In the genomic region with DNA sequence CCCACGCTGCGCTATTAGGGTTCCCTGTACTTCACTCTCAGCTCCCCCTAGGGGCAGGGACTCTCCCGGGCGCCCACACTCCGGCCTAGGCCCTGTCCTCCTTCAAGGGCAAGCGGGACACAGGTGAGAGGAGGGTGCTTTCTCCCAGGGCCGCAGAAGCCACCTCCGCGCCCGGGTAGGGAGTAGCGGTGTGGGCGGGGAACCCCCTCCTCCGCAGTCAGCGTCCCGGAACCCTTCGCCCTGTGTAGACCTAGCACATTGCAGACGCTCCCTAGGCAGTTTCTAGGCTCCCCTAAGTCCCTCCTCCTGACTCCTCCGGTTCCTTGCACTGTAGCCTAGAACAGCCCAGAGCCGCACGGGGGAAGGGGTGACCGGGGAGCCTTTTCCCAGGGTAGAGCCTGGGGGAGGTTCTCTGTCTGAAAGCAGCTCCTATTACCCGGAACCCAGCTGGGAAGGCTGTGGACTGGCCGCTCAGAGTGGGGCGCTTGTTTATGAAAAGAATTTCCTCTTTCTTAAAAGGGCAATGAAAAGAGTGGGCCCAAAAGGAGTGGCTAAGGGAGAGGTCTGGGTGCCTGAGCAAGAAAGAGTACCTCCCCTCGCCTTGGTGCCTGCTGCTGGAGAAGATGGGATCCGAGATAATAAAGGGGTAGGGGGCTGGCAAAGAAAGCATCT, we compare ENCODE assay signal across 8 mouse cellular contexts. TPM values are rescaled to one million over a fixed set of nuclear protein-coding genes. Genes with fewer than 3 reads are reported as not detected.
DNase-seq lines count a peak whose midpoint lies in the region; ATAC-seq and TF ChIP-seq lines count a peak whose summit lies in the region.

No protein-coding gene starts in this region.

- peak overlapping the region; percentile 96 for H3K27ac ChIP-seq in hindbrain, embryonic 16.5 days (ENCODE audit: low read depth, low read length)
- peak overlapping the region; percentile 99 for H3K27ac ChIP-seq in left cerebral cortex, adult 2 months

- H3K4me1 ChIP-seq in hindbrain, embryonic 16.5 days (ENCODE audit: control insufficient read depth, insufficient read depth, low read depth, low read length): peaks cover 16% of the 10 kb centered on the region

- H3K4me2 ChIP-seq in hindbrain, embryonic 16.5 days (ENCODE audit: low read length): peak overlapping the region; percentile 87

- H3K4me3 ChIP-seq in hindbrain, embryonic 16.5 days (ENCODE audit: low read length): peak overlapping the region; percentile 81
- H3K4me3 ChIP-seq in left cerebral cortex, adult 2 months: peak overlapping the region; percentile 64

- H3K9me3 ChIP-seq in hindbrain, embryonic 16.5 days (ENCODE audit: control insufficient read depth, low read length): no peaks in the 10 kb centered on the region

- ATAC-seq in hindbrain, embryonic 16.5 days: peak; percentile 92
- ATAC-seq in megakaryocyte, adult 5-6 weeks (ENCODE audit: poor library complexity, severe bottlenecking): peak; percentile 59

- WGBS in hindbrain, embryonic 16.5 days: 0% methylated on average over 26 of the region's 26 CpGs

- intact Hi-C loops in left cerebral cortex, adult 2 months (cut with DNase I): loop anchor here (2.0 to 5.0 kb wide), 2 partner anchors 74 to 180 kb away; no protein-coding TSS in a partner anchor

- H3K27me3 ChIP-seq in hindbrain, embryonic 16.5 days (replicated peaks; ENCODE audit: control insufficient read depth, insufficient read depth, low read length): peaks cover 6% of the 10 kb centered on the region; the same call in 1 of the 2 replicates

- peak; percentile 93 for DNase-seq in WW6 (ENCODE audit: low read depth, low spot score)
- DNase-seq in cerebellum, postnatal 4 days (ENCODE audit: low spot score in 2 of 2): peak; percentile 77 to 81
- DNase-seq in gastrocnemius, adult 18-20 months (ENCODE audit: low spot score): peak; percentile 97
- peak; percentile 91 to 94 for DNase-seq in left cerebral cortex, adult 2 months (ENCODE audit: extremely low spot score in 1 of 2, low spot score in 2 of 2)
- peak; percentile 93 to 94 for DNase-seq in right cerebral cortex, adult 2 months (ENCODE audit: low spot score in 2 of 2)
- peak; percentile 95 for DNase-seq in urinary bladder, postnatal 14 days (ENCODE audit: low spot score)

- TF ChIP-seq CTCF in left cerebral cortex, adult 2 months (IDR thresholded peaks at IDR 0.05): peak; percentile 74

- no peaks in the 10 kb centered on the region for H3K36me3 ChIP-seq in hindbrain, embryonic 16.5 days (ENCODE audit: control insufficient read depth, insufficient read depth, low read length)

- H3K9ac ChIP-seq in hindbrain, embryonic 16.5 days (ENCODE audit: low read depth, low read length): peak overlapping the region; percentile 83

RNA-seq across cellular contexts. Expression of gene Ctdsp1, which starts 4.5 kb away (rescaled TPM):
- 100 to 1,000 TPM; 107 TPM for total RNA-seq in gastrocnemius, adult 18-20 months (2021)
- 19.0 and 20.0 TPM in 2 replicates for polyA plus RNA-seq in hindbrain, embryonic 16.5 days (2015; fragmentation: Nextera tagmentation; extraction: Ambion mirVana)
- 10 to 100 TPM; 21.6 to 25.6 TPM for total RNA-seq in left cerebral cortex, adult 2 months (2021)
- total RNA-seq in megakaryocyte, adult 5-6 weeks (2015): 130 and 145 TPM in 2 replicates
- total RNA-seq in megakaryocyte, adult 5-6 weeks (2017): 53.2 and 61.1 TPM in 2 replicates

RNA-seq across cellular contexts. Expression of gene Slc11a1, which starts 11.9 kb away (rescaled TPM):
- total RNA-seq in gastrocnemius, adult 18-20 months (2021): 1 to 10 TPM; 3.6 to 8.1 TPM
- 2.6 and 3.3 TPM in 2 replicates for polyA plus RNA-seq in hindbrain, embryonic 16.5 days (2015; fragmentation: Nextera tagmentation; extraction: Ambion mirVana)
- total RNA-seq in left cerebral cortex, adult 2 months (2021): 1 to 10 TPM; 5.0 to 5.4 TPM
- total RNA-seq in megakaryocyte, adult 5-6 weeks (2015): 54.7 and 60.8 TPM in 2 replicates
- 46.2 and 48.1 TPM in 2 replicates for total RNA-seq in megakaryocyte, adult 5-6 weeks (2017)

RNA-seq across cellular contexts. Expression of gene Vil1, which starts 22.3 kb away (rescaled TPM):
- under 1 TPM in 1 of 2 experiments, not detected in 1; 0.11 TPM for total RNA-seq in gastrocnemius, adult 18-20 months (2021)
- 0.19 and 0.22 TPM in 2 replicates for polyA plus RNA-seq in hindbrain, embryonic 16.5 days (2015; fragmentation: Nextera tagmentation; extraction: Ambion mirVana)
- 1 to 10 TPM in 1 of 2 experiments, under 1 TPM in 1; 0.30 to 1.0 TPM for total RNA-seq in left cerebral cortex, adult 2 months (2021)
- not detected in 2 replicates for total RNA-seq in megakaryocyte, adult 5-6 weeks (2015)
- total RNA-seq in megakaryocyte, adult 5-6 weeks (2017): not detected in 2 replicates

RNA-seq across cellular contexts. Expression of gene Catip, which starts 24.9 kb away (rescaled TPM):
- total RNA-seq in gastrocnemius, adult 18-20 months (2021): under 1 TPM in 1 of 2 experiments, not detected in 1; 0.11 TPM
- 2.2 and 2.8 TPM in 2 replicates for polyA plus RNA-seq in hindbrain, embryonic 16.5 days (2015; fragmentation: Nextera tagmentation; extraction: Ambion mirVana)
- total RNA-seq in left cerebral cortex, adult 2 months (2021): 1 to 10 TPM in 1 of 2 experiments, under 1 TPM in 1; 0.54 to 1.9 TPM
- 0.07 TPM in 1 of 2 replicates, not detected in the other for total RNA-seq in megakaryocyte, adult 5-6 weeks (2015)
- 0.26 TPM in 1 of 2 replicates, not detected in the other for total RNA-seq in megakaryocyte, adult 5-6 weeks (2017)

Comparison
In these comparisons a context has a peak if more than half of its experiments do, and no peak if none do; other contexts are left out.
1. Peak in every context shown above with its lines: DNase-seq, ATAC-seq, H3K4me3 ChIP-seq and H3K27ac ChIP-seq.
2. RNA of gene Slc11a1, which starts 11.9 kb away (total RNA-seq): 46.2 to 60.8 TPM in megakaryocyte, adult 5-6 weeks; 3.6 to 8.1 TPM in gastrocnemius, adult 18-20 months and 5.0 to 5.4 TPM in left cerebral cortex, adult 2 months; every median in the first group is over 4 times any median in the second.